Mouse (Mus musculus): ENCODE data around the gene Prkn.

GRCm38 (mm10) chr17:11994252-11994651, 1154.1 kb downstream of the Prkn start:
- TF ChIP-seq CTCF (IDR thresholded peaks at IDR 0.05; ENCODE audit: low read depth, low read length) (no peak), POLR2A (IDR thresholded peaks at IDR 0.05; ENCODE audit: extremely low read depth, insufficient read depth, low read length) (no peak)

All from liver, adult 2 months (tissue).